Mouse (Mus musculus) midbrain, embryonic 15.5 days (tissue): ENCODE results near the gene Sds. TPM values are rescaled to one million over a fixed set of nuclear protein-coding genes. Genes with fewer than 3 reads are reported as not detected.

Experiments used
- ATAC-seq: fragments of 200-750 bp; cut with Nextera tagmentation; replicated peaks from 2 replicates; pipeline ENCODE4 v1.8.0; 2017; ENCODE audit warnings: moderate TSS enrichment
- H3K27ac ChIP-seq: fragments of 300-500 bp; sonication (generic); 2 replicates; pipeline ENCODE4 v1.5.1; 2015; ENCODE audit warnings: mild to moderate bottlenecking, inconsistent platforms
- H3K27me3 ChIP-seq: fragments of 300-500 bp; sonication (generic); replicated peaks from 2 replicates; pipeline ENCODE4 v1.6.1; 2015; ENCODE audit warnings: inconsistent platforms
- H3K36me3 ChIP-seq: fragments of 300-500 bp; sonication (generic); replicated peaks from 2 replicates; pipeline ENCODE4 v1.6.1; 2015; ENCODE audit warnings: inconsistent platforms
- H3K4me1 ChIP-seq: fragments of 300-500 bp; sonication (generic); 2 replicates; pipeline ENCODE4 v1.6.1; 2015; ENCODE audit warnings: inconsistent platforms
- H3K4me2 ChIP-seq: fragments of 300-500 bp; sonication (generic); 2 replicates; pipeline ENCODE4 v1.6.1; 2015; ENCODE audit warnings: inconsistent platforms, mild to moderate bottlenecking, moderate library complexity
- H3K4me3 ChIP-seq: fragments of 300-500 bp; sonication (generic); 2 replicates; pipeline ENCODE4 v1.5.1; 2015; ENCODE audit warnings: mild to moderate bottlenecking, inconsistent platforms
- H3K9ac ChIP-seq: fragments of 300-500 bp; sonication (generic); 2 replicates; pipeline ENCODE4 v1.6.1; 2015; ENCODE audit warnings: mild to moderate bottlenecking, inconsistent platforms
- H3K9me3 ChIP-seq: fragments of 300-500 bp; sonication (generic); 2 replicates; pipeline ENCODE4 v1.6.1; 2016; ENCODE audit warnings: inconsistent platforms
- WGBS: fragments of 180-500 bp; shearing (Covaris S2); methylation state at CpG from one replicate; pipeline ENCODE4 v1.1.7; 2015; ENCODE audit warnings: mixed read lengths; 5-methylcytosine and 5-hydroxymethylcytosine counted together
- polyA plus RNA-seq: library from polyadenylated mRNA; unstranded; fragments of >200 nt; fragmentation: Nextera tagmentation; extraction: Ambion mirVana; gene quantifications from 2 replicates; pipeline ENCODE4 v1.2.1, GENCODE M21; 2015

Gene Sds
- 0.36 TPM in 1 of 2 replicates, not detected in the other for polyA plus RNA-seq

GRCm38 (mm10) chr5:120476296-120476695 is at the start of gene Sds:
Gene Sds (plus strand): TSS chr5:120476526.
- Histone ChIP-seq H3K27me3 (no peaks in the 10 kb centered on the region), H3K27ac (no peak within 1 kb of the TSS), H3K9ac (no peak within 1 kb of the TSS), H3K4me2 (no peak within 1 kb of the TSS), H3K4me3 (no peak within 1 kb of the TSS), H3K4me1 (no peaks in the 10 kb centered on the region), H3K9me3 (no peaks in the 10 kb centered on the region), H3K36me3 (no peaks in the 10 kb centered on the region)
- WGBS = 16% methylated on average over 13 of the region's 13 CpGs
- ATAC-seq = no peak

- Histone ChIP-seq H3K4me1 (peaks cover 17% of the 10 kb centered on the region), H3K27me3 (peaks cover 48% of the 10 kb centered on the region), H3K9me3 (no peaks in the 10 kb centered on the region), H3K36me3 (no peaks in the 10 kb centered on the region), H3K9ac (peak overlapping the region; percentile 50), H3K4me2 (peak overlapping the region; percentile 53), H3K27ac (peak overlapping the region; percentile 88), H3K4me3 (peak overlapping the region; percentile 35)
- no peak for ATAC-seq
- WGBS = 1% methylated on average over 10 of the region's 10 CpGs
These were observed 49.8 kb upstream of the Sds start for GRCm38 (mm10) chr5:120426572-120426971.

DNA sequence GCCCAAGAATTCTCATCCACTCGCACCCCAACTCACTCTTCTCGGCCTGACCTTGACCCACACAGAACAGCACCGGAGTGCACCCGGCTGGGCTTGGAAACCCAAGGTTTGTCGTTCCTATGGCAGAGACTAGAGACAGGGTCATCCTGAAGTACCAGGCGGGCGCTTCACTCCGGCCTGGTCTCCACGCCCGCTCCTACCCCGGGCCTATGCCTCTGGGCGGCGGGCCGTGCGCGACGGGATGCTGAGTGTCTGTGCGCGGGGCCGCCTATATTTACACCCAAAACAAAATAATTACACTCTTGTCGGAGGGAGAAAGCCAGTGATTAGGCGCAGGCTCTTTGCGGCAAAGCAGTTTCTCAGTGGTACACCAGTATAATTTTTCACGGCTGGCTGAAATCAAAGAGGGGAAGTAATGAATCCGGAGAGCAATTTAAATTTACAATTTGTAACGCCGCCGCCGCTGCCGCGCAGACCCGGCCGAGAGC is 48.8 kb upstream of the Sds start:
- Histone ChIP-seq H3K36me3 (no peaks in the 10 kb centered on the region), H3K4me2 (peak overlapping the region; percentile 53), H3K9me3 (no peaks in the 10 kb centered on the region), H3K27me3 (peaks cover 48% of the 10 kb centered on the region), H3K4me1 (peaks cover 18% of the 10 kb centered on the region), H3K27ac (peak overlapping the region; percentile 88), H3K4me3 (peak overlapping the region; percentile 35), H3K9ac (peak overlapping the region; percentile 50)
- ATAC-seq = no peak
- WGBS = 1% methylated on average over 33 of the region's 33 CpGs

- peaks cover 18% of the 10 kb centered on the region for H3K4me1 ChIP-seq
- peak overlapping the region; percentile 88 for H3K27ac ChIP-seq
- H3K9me3 ChIP-seq = no peaks in the 10 kb centered on the region
- ATAC-seq = no peak
- no peaks in the 10 kb centered on the region for H3K36me3 ChIP-seq
- peaks cover 42% of the 10 kb centered on the region for H3K27me3 ChIP-seq
- peak overlapping the region; percentile 35 for H3K4me3 ChIP-seq
- H3K9ac ChIP-seq = peak overlapping the region; percentile 50
- WGBS = 1% methylated on average over 21 of the region's 21 CpGs
- peak overlapping the region; percentile 53 for H3K4me2 ChIP-seq
These were observed 48.0 kb upstream of the Sds start for GRCm38 (mm10) chr5:120428189-120428838.

DNA sequence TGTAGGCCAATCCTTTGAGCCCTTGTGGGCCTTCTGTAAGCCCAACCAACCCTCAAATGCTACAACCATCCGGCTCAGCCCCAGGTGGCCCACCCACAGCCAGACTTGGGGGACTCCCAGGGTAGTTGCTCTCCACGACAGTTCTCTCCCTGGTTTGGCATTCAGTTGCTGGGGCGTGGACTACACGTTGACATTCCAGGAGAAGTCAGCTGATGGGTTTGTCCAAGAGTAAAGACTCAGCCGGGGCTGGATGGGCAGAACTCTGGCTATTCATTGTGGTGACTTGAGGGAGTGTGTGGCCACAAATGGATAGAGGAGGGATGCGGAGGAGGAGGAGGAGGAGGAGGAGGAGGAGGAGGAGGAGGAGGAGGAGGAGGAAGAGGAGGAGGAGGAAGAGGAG is 47.3 kb upstream of the Sds start:
- Histone ChIP-seq H3K27ac (peak overlapping the region; percentile 88), H3K4me2 (peak overlapping the region; percentile 54)
- WGBS = 7% methylated on average over 5 of the region's 6 CpGs

DNA sequence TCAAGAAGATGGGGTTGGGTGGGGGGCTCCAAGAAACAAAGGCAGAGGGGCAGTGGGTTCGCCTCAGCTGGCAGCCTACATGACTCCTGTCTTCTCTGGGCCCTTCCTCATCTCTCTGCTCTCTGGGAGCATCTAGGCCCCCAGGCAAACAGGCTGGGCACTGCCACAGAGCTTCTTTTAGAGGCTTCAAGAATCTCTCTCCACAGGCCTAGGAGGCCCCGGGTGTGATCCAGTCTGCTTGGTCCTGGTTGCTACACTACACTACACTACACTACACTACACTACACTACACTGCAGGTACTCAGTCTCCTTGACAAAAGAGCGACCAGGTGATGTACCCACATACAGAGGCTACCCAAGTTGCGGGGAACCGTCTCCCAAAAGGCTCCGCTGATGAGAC is 46.6 kb upstream of the Sds start:
- peak overlapping the region; percentile 77 for H3K27ac ChIP-seq
- ATAC-seq = no peak
- H3K4me1 ChIP-seq = peaks cover 18% of the 10 kb centered on the region
- H3K27me3 ChIP-seq = peaks cover 54% of the 10 kb centered on the region
- 12% methylated on average over 6 of the region's 6 CpGs for WGBS
- H3K4me3 ChIP-seq = peak overlapping the region; percentile 46
- H3K9ac ChIP-seq = peak overlapping the region; percentile 52
- H3K36me3 ChIP-seq = no peaks in the 10 kb centered on the region
- H3K9me3 ChIP-seq = no peaks in the 10 kb centered on the region
- peak overlapping the region; percentile 54 for H3K4me2 ChIP-seq

More for the DNA sequence above, 47.3 kb upstream of the Sds start:
- H3K4me1 ChIP-seq = peaks cover 18% of the 10 kb centered on the region
- ATAC-seq = no peak
- H3K27me3 ChIP-seq = peaks cover 46% of the 10 kb centered on the region
- no peaks in the 10 kb centered on the region for H3K9me3 ChIP-seq
- H3K36me3 ChIP-seq = no peaks in the 10 kb centered on the region
- peak overlapping the region; percentile 35 for H3K4me3 ChIP-seq
- peak overlapping the region; percentile 50 for H3K9ac ChIP-seq

GRCm38 (mm10) chr5:120431001-120431583 is 45.2 kb upstream of the Sds start:
- no peaks in the 10 kb centered on the region for H3K36me3 ChIP-seq
- 1% methylated on average over 30 of the region's 30 CpGs for whole genome bisulfite sequencing
- H3K27me3 ChIP-seq = peaks cover 60% of the 10 kb centered on the region
- peaks cover 21% of the 10 kb centered on the region for H3K4me1 ChIP-seq
- peak overlapping the region; percentile 46 for H3K4me3 ChIP-seq
- H3K9ac ChIP-seq = peak overlapping the region; percentile 56
- no peaks in the 10 kb centered on the region for H3K9me3 ChIP-seq
- H3K4me2 ChIP-seq = peak overlapping the region; percentile 54
- H3K27ac ChIP-seq = peak overlapping the region; percentile 81
- ATAC-seq = no peak

DNA sequence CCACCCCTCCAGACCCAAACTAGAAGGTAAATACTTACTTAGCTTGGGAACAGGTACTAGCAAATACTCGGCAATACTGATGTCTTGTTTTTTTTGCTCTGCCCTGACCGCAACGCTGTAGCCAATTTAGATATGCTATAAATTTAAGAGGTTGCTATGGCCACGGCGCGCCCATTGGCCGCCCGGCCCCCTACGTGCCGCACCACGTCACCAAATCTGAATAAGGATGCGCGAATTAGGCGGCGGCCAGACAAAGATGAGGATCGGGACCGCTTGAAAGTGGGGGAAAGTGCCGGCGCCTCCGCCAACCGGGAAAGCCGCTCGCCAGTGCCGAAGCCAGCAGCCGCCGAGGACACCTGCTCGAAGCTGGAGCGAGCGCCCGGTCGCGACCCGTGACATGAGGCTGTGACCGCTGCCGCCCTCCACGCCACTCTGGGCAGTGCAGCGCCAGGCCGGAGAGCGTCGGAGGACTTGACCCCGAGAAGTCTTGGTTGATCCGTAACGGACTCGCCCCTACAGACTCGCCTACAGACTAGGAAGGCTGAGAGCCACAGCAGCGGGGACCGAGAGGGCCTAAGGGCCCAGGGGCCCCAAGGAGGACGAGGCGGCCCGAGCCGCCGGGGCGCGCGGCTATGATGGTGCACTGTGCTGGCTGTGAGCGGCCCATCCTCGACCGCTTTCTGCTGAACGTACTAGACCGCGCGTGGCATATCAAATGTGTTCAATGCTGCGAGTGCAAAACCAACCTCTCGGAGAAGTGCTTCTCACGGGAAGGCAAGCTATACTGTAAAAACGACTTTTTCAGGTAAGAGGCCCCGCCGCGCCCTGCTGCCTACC is 44.5 kb upstream of the Sds start, which contains the start of gene Lhx5:
Lhx5 (plus strand) TSS at position 51 of the 837 bp plus-strand sequence.
- peak within 1 kb of the TSS; percentile 60 for H3K9ac ChIP-seq
- peak; percentile 80 for ATAC-seq
- H3K4me3 ChIP-seq = peak within 1 kb of the TSS; percentile 46
- peak within 1 kb of the TSS; percentile 54 for H3K4me2 ChIP-seq
- H3K9me3 ChIP-seq = no peaks in the 10 kb centered on the region
- WGBS = under 1% methylated on average over 69 of the region's 69 CpGs
- H3K27ac ChIP-seq = peak within 1 kb of the TSS; percentile 81
- peaks cover 64% of the 10 kb centered on the region for H3K27me3 ChIP-seq
- H3K4me1 ChIP-seq = peaks cover 25% of the 10 kb centered on the region
- H3K36me3 ChIP-seq = no peaks in the 10 kb centered on the region

GRCm38 (mm10) chr5:120432486-120433015 is 43.8 kb upstream of the Sds start:
- ATAC-seq = no peak
- Histone ChIP-seq H3K9me3 (no peaks in the 10 kb centered on the region), H3K4me2 (peak overlapping the region; percentile 54), H3K27ac (peak overlapping the region; percentile 81), H3K4me3 (peak overlapping the region; percentile 46), H3K4me1 (peaks cover 24% of the 10 kb centered on the region), H3K27me3 (peaks cover 64% of the 10 kb centered on the region), H3K36me3 (no peaks in the 10 kb centered on the region), H3K9ac (peak overlapping the region; percentile 60)
- WGBS = 1% methylated on average over 9 of the region's 9 CpGs

- ATAC-seq = no peak
- Histone ChIP-seq H3K4me1 (peaks cover 24% of the 10 kb centered on the region), H3K9ac (peak overlapping the region; percentile 60), H3K9me3 (no peaks in the 10 kb centered on the region), H3K36me3 (no peaks in the 10 kb centered on the region), H3K4me3 (peak overlapping the region; percentile 46), H3K4me2 (peak overlapping the region; percentile 54), H3K27ac (peak overlapping the region; percentile 81), H3K27me3 (peaks cover 60% of the 10 kb centered on the region)
- WGBS = under 1% methylated on average over 13 of the region's 13 CpGs
These were observed 43.1 kb upstream of the Sds start for GRCm38 (mm10) chr5:120433135-120433760.

DNA sequence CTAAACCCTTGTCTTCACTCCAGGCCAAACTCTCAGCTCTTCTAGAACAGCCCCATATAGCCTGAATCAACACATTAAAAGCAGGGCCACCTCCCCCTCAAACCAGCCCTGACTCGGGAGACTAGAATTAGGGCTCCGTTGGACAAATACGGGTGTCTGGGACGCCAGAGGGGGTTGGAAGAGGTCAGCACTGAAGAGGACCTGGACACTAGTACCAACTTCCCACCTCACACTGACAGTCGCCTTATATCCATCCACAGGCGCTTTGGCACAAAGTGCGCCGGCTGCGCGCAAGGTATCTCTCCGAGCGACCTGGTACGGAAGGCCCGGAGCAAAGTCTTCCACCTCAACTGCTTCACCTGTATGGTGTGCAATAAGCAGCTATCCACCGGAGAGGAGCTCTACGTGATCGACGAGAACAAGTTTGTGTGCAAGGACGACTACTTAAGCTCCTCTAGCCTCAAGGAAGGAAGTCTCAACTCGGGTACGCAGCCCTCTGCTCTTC is 42.0 kb upstream of the Sds start:
- Histone ChIP-seq H3K4me2 (peak overlapping the region; percentile 54), H3K9ac (peak overlapping the region; percentile 60), H3K4me3 (peak overlapping the region; percentile 46), H3K4me1 (peaks cover 23% of the 10 kb centered on the region), H3K27ac (peak overlapping the region; percentile 81), H3K36me3 (no peaks in the 10 kb centered on the region), H3K9me3 (no peaks in the 10 kb centered on the region), H3K27me3 (peaks cover 58% of the 10 kb centered on the region)
- WGBS = 2% methylated on average over 21 of the region's 21 CpGs
- no peak for ATAC-seq
